Mouse (Mus musculus): ENCODE measurements around the gene Sec14l3.

DNA sequence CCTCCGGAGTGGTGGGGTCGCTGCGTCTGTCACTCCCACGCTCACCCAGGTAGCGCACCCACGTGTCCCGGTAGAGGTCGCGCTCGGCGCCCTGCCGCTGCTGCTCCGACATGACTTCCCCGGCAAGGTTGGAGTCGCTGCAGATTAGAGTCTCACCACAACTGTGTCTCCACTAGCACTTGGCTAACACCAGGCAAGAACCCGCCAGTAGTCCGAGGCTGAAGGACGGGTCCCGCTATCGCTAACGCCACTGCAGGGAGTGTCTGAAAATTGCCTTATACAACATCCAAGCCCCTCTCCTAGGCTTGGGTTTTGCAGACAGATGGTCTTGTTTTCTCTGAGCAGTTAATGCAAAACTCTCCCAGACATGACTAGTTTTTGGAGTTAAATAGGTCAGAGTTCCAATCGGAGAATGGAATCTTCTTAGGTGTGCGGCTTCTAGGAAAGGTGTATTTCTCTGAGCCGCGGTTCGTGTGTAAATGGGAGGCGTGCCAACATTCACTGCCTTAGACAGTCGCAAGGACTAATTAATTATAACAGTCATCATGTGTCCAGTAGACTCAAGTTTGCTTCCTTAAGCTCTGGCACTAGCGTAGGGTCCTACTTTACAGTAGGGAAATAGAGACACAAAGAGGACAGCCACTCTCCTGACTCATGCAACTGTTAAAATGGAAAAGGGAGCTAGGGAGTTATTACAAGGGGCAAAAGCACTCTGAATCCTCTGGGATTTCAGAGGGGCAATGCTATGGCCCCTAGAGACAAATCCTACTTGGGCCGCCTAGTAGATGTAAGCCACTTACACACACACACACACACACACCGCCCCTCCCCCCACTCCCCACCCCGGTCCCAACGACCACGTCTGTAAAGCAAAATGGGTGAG, 30.8 kb downstream of the Sec14l3 start, which contains the start of gene Mtfp1:
- no peak for TF ChIP-seq POLR2A (IDR thresholded peaks at IDR 0.05; ENCODE audit: borderline replicate concordance, extremely low read depth, insufficient read depth, insufficient read length, poor library complexity, severe bottlenecking)
- TF ChIP-seq CTCF (IDR thresholded peaks at IDR 0.05; ENCODE audit: borderline replicate concordance, extremely low read depth, insufficient read depth, insufficient read length): peak; percentile 8; the same call in 1 of the 2 replicates
